Mouse (Mus musculus) kidney, adult 10 weeks (tissue): Measurements from ENCODE around the gene Taf1c. TPM values are rescaled to one million over a fixed set of nuclear protein-coding genes. Genes with fewer than 3 reads are reported as not detected.

Experiments used
- polyA plus RNA-seq: library from polyadenylated mRNA; stranded (reverse); fragments of 350-450 nt; fragmentation: Illumina TruSeq; extraction: RNeasy Lipid Tissue Mini Kit (QIAGEN cat#74804); gene quantifications from one replicate; pipeline ENCODE4 v1.2.3, GENCODE M21; 2014; ENCODE audit warnings: low read depth, low replicate concordance

Gene Taf1c
- not detected for polyA plus RNA-seq

DNA sequence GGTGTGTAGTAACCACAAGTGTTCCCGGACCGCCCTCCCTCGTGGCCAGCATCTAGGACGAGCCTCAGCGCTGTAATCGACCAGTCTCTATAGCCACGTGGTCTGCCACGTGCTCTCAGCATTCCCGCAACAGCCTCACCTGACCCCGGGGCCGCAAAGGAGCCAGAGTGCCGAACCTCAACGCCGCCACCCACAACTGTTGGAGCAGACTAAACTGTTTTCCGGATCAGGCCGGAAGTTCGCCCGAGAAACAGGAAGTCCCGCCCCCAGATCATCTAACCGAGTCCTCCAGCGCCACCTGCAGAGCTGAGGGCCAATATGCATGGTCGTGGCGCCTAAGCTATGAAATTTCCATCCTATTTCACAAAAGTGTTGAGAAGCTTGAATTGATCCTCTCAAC is at the start of gene Taf1c:
Gene Taf1c, minus strand, starts transcription at position 227 of the 400 bp plus-strand sequence.

DNA sequence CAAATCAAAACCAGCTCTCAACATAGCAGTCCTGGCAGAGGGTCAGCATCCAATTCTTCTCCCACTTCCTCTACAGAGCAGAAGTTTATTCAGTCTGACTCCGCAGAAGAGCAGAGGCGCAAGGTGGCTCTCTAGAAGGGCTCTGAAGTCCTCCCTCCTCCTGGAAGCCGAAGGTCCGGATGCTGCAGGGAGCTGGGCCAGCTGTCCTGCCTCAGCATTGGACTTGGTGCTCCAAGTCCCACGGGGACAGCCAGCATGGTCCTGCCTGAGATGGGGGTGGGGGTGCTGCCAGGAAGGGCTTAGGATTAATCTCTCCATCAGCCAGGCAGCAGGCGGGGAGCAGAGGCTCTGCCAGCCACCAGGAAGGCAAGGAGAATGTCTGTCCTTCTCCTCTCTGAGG is 30.4 kb upstream of the Taf1c start, which contains the start of gene Kcng4:
Gene Kcng4, minus strand, starts transcription at position 303 of the 400 bp plus-strand sequence.

DNA sequence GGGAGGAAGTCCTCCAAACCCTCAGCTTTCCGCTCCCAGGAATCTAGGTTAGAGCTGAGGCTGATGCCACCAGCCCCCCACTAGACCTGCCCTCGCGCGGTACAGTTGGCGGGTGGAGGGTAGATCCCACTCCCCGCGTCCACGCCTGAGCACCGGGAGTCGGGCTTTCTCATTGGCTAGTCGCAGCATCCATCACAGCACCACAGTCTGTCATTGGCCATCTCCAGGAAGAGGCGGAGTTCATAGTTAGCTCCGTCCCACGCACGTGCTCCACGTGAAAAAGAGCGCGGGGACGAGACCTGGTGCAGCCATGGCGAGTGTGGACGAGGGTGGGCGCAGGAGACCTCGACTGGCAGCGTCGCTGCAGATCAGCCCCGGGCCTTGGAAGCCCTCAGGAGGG is 7.4 kb upstream of the Taf1c start, which contains the start of gene Adad2:
Gene Adad2, plus strand, starts transcription at position 277 of the 400 bp plus-strand sequence.

GRCm38 (mm10) chr8:119574437-119575365 is 30.3 kb downstream of the Taf1c start, which contains the start of the genes Hsdl1 and Dnaaf1:
TSS of gene Hsdl1 (minus strand) at chr8:119575183.
TSS of gene Dnaaf1 (plus strand) at chr8:119575235.

DNA sequence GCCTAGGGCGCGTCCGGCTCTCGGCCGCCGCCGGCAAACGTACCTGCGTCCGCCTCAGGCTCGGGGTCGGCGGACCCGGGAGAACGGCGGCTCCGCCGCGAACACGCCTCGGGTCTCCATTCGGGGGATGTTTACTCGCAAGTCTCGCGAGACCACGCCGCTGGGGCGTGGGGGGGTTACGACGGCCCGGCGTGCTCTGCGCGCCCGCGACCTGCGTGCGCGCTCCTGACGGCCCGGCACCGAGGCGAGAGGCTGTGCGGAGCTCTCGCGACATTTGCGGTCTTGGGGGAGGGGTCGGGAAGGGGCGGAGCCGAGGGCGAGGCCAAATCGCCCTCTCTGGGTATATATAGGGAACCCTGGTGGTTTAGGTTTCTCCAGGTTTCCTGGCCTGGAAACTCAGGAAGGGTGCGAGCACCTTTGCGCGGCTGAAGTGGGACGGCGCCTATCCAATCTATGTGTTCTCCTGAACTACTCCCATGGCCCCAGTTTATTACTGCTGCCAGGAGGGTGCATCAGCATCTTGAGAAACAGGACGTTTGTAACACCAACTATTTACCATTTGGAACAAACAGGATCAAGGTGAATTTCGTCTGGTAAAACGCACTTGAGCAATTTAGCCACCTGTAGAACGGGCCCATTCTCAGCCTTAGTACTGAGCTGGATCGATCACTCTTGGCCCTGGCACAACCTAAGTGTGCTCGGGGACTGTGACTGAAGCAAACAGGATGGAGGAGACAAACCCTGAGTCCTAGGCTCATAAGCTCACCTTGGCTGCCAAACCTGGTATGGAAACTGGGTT is 46.2 kb downstream of the Taf1c start, which contains the start of gene Mbtps1:
Gene Mbtps1, minus strand, starts transcription at position 133 of the 799 bp plus-strand sequence.

Other genes starting within 250 kb of the Taf1c start
- gene Mlycd, start 210.3 kb downstream of the Taf1c start, polyA plus RNA-seq, result 1.3 TPM
- gene Osgin1, start 171.1 kb downstream of the Taf1c start, polyA plus RNA-seq, result not detected
- not detected for gene Necab2, start 158.5 kb downstream of the Taf1c start, polyA plus RNA-seq
- gene Slc38a8, start 103.5 kb downstream of the Taf1c start, polyA plus RNA-seq, result not detected
- 27.6 TPM for gene Mbtps1, start 46.5 kb downstream of the Taf1c start, polyA plus RNA-seq
- gene Hsdl1, start 30.0 kb downstream of the Taf1c start, polyA plus RNA-seq, result 8.0 TPM
- gene Dnaaf1, start 30.0 kb downstream of the Taf1c start, polyA plus RNA-seq, result not detected
- gene Adad2, start 7.5 kb upstream of the Taf1c start, polyA plus RNA-seq, result not detected
- not detected for gene Kcng4, start 30.5 kb upstream of the Taf1c start, polyA plus RNA-seq
- gene Wfdc1, start 61.1 kb upstream of the Taf1c start, polyA plus RNA-seq, result 0.44 TPM
- gene Atp2c2, start 94.8 kb upstream of the Taf1c start, polyA plus RNA-seq, result not detected
- 2.0 TPM for gene Tldc1, start 173.2 kb upstream of the Taf1c start, polyA plus RNA-seq
- gene Cotl1, start 235.3 kb upstream of the Taf1c start, polyA plus RNA-seq, result 3.4 TPM